Mouse (Mus musculus) induced T-regulatory cell, adult 2 months (primary cell): ENCODE measurements around the gene Shd.

Experiments
- DNase-seq: peaks from one replicate; pipeline ENCODE4 v3.0.0-alpha.2; 2012; ENCODE audit warnings: low read depth

Gene Shd

DNA sequence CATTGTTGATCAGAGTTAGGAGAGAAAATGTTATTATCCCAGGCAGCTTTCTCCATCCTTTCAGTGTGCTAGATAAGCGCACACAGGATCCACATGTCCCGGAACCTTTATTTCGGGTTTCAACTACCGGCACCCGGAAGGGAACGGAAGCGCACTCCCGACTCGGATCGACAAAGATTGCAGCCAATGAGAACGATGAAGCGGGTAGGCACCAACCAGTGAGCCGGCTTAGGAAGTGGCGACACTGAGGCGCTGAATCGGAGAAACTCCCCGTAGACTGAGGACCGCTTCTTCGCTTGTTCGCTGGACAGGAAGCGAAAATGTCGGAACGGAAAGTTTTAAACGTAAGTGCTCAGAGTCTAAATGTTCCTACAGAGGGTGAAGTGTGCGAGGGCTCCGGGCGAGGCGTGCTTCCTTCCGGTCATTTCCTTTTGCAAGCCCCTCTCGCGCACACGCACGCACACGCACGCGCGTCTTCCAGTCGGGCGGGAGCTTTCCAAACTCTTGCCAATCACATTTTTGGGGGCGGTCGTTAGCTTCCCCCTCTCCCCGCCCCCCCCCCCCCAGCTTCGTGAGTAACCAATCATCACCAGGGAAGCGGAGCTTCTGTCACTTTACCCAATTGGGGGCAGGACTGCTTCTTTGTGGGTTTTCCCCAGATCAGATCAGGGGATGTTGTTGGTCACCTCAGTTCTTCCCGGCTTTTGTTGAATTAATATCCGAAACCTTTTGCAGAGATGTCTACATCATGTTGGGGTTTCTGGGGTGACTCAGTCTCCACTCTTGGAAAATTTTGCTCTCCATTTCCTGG is 11.1 kb upstream of the Shd start, which contains the start of gene Yju2:
TSS of gene Yju2 (plus strand) at position 182 of the 811 bp plus-strand sequence.
- peak; percentile 98 for DNase-seq

DNA sequence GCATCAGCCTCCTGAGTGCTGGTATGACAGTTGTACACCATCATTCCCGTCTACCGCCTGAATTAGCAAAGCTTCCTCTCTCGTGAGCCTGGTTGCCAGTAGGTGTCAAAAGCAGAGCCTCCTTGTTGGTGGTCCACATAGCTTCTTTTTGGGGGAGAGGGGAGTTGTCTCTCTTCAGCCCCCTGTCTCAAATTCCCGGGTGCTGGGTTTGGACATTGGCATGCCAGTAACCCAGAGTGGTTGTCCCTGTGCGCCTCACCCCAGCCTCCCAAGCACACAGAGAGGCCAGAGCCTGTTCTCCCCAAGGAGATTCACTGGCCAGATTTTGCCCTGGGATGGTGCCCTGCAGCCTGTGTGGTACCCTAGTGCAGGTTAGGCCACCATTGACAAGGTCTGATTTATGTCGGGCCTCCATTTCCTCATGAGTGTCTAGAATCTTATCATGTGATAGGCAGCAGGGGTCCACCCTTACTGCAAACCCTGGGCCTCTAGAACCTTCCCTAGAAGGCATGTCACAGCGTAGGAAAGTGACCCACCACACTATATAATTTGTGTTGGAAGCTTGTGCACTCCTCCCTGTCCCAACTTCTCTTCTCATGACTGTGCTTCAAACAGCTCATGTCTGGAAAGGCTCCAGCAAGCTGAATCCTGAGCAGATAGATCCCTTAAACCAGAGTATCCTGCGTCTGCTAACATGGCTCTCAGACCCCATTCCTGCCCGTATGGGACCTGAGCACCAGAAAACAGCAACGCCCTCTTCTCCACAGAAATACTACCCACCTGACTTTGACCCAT is 10.1 kb upstream of the Shd start:
- no peak for DNase-seq

DNA sequence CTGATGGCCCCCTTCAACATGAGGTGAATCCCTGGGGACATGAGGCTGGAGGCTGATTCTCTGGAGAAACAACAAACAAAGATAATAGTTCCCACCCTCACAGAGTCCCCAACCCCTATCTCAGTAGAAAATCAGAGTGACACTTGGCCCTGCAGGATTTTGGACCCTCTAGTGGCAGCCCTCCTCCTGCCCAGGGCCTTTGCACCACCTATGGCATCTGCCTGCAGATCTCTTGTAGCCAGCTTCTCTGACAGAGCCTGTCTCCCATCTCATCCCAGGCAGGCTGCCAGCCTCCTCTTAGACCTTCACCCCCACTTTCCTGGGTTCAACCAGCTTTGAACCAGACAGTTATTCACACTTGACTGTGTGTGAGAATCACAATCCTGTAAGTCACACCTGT is 9.5 kb upstream of the Shd start:
- no peak for DNase-seq

DNA sequence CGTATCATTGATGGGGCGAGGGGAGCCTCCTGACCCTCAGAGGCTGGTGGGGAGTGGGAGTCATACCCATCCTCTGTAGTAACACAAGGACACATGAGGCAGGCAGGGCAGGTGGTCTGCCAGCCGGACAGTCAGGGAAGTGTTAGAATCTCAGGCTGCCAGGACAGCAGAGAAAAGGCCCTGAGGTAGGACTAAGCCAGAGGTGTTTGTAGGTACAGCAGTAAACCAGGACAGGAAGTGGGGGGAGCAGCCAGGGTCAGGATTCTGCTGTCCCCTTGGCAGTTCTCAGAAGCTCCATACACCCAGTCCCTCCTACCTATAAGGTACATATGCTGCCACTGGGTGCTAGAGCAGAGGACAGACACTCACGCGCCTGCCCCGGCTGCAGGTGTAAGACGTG is 8.6 kb upstream of the Shd start:
- DNase-seq = no peak

DNA sequence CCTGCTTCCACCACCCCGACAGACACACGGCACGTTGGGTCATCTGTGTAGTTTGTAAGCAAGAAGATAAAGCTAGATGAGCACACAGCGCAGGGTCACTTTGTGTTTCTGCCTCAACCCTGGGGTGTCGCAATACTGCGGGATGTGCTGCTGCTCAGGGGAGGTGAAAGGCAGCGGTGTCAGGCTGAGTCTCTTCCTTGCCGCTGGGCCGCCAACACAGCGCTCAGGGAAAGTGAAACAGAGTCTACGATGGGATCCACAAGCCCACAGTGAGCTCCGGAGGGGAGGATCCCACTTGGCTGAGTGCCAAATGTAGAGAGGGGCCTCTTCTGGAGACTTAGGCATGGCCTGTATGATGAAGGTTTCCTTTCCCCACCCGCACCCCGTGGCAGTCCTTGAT is 7.1 kb upstream of the Shd start:
- DNase-seq = no peak

DNA sequence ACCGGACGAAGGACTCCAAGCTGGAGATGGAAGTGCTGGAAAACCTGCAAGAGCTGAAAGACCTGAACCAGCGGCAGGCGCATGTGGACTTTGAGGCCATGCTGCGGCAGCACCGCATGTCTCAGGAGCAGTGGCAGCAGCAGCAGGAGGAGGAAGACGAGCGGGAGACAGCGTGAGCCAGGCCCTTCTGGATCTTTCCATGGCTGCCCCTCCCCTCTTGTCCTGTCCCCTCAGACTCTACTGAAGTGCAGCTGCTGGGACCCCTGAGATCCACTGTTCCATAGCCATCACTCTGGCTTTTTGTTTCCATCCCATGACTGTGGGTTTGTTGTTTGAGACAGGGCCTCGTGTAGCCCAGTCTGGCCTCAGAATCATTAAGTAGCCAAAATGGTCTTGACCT is 5.8 kb upstream of the Shd start:
- no peak for DNase-seq

DNA sequence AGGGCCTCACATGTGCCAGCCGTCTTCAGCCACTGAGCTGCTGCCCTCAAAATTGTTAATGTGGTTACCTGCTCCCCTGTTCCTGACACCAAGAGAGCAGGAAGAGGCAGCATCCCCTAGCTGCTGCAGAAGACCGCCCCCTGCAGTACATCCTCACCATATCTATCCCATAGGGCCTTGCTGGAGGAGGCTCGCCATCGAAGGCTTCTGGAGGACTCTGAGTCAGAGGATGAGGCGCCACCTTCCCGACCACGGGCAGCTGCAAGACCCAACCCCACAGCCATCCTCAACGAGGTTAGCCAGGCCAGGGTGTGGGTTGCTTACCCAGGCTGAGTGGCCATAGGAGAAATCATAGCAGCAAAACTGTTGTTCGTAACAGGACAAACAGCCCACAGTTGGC is 5.3 kb upstream of the Shd start:
- DNase-seq = no peak

DNA sequence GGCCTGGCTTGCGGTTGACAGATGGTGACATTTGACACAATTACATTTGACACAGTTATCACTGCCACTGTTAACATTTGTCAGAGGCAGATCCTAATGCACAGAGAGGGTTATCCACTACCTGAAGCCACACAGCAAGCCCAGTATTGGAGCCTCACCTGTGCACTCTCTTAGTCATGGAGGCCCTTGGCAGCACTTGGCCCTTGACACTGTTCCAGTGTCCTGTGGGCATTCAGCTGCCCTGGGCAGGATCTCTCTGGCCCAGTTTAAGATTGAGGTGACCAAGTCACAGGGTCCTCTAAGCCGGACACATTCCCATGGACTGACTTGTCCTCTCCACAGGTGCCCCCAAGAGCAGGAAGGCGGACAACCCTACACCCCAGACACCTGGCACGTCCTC is 3.1 kb upstream of the Shd start:
- no peak for DNase-seq

DNA sequence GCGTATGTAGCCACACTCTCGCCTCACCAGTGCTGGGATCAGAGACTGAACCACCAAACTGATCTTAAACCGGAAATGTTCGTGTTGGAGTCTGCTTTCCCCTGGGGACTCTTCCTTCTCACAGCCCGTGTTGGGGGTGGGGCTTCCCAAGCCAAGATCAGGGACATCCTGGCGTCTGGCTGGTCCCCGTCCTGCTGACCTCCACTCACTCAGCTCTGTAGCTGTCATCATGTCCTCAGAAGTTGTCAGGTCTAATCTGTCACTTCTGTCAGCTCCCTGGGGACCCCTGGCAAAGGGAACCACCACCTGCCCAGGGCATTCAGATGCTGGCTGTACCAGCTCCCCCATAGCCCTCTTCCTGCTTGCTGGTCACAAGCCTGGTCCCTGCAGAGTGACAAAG is 2.1 kb upstream of the Shd start:
- no peak for DNase-seq

DNA sequence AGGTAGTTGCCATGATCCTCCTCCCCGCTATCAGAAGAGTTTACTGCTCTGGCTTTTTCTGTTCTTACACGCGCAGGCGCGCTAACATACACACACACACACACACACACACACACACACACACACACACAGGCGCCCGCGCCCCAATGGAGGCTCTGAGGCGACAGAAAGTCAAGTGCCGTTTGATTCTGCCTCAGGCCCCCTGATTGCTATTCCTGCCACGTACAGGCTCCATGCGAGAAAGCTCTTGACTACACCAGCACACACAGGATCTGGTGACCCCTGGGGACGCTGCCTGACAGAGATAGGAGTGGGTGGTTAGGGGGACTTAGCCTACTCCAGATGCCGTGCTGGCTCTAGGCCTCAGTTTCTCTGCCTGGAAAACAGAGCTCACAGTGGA is 707 bp upstream of the Shd start:
- DNase-seq = no peak

DNA sequence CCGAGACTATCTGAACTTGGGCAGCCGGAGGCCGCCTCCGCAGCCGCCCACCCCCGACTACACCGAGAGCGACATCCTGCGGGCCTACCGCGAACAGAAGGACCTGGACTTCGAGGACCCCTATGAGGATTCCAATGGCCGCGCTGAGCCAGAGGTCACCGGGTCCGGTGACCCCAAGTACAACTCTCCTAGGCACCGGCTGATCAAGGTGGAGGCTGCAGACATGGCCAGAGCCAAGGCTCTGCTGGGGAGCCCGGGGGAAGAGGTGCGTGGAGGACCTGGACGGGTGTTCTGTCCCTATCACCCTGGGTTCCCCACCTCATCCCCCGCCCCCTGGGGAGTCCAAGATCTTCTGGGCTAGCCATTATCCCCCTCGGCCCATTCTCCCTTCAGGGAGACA is 1.2 kb downstream of the Shd start:
- DNase-seq = no peak

DNA sequence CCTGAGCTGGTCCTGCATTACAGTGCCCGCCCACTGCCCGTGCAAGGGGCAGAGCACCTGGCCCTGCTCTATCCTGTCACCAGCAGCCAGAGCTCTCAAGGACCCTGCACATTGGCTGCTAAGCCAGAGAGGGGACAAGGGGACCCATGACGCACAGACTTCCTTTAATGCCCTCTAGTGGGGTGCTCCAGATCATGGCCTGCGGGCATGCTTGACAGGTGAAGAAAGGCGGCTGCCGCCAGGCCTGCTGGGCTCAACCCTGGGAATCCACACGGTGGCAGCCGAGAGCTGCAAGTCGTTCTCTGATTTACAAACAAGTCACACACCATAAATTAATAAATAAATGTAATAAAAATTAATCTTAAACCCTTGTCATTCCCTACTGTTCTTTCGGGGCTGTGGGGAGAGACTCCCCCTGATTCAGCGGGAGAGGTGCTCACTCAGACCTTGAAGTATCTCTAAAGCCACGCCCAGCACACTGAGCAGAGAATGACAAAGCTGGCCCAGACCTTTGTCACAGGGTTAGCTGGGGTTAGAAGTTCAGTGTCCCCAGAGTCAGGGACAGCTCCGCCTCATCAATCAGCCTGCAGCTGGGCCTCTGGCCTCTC is 6.1 kb downstream of the Shd start:
- DNase-seq = peak; percentile 84

DNA sequence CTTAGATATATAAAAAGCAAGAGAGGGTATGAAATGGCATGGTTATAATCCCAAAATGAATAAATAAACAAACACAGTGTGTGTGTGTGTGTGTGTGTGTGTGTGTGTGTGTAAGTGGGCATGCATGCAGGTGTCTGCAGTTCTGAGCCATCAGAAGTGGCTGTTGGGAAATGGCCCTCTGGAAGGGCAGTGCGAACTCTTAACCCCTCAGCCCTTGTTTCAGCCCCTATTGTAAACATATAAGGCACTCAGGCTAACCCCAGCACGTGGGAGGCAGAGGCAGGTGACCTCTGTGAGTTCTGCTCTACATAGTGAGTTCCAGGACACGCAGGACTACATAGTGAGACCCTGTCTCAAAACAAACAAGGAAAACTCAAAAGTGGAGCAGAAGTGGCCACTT is 7.0 kb downstream of the Shd start:
- DNase-seq = no peak

DNA sequence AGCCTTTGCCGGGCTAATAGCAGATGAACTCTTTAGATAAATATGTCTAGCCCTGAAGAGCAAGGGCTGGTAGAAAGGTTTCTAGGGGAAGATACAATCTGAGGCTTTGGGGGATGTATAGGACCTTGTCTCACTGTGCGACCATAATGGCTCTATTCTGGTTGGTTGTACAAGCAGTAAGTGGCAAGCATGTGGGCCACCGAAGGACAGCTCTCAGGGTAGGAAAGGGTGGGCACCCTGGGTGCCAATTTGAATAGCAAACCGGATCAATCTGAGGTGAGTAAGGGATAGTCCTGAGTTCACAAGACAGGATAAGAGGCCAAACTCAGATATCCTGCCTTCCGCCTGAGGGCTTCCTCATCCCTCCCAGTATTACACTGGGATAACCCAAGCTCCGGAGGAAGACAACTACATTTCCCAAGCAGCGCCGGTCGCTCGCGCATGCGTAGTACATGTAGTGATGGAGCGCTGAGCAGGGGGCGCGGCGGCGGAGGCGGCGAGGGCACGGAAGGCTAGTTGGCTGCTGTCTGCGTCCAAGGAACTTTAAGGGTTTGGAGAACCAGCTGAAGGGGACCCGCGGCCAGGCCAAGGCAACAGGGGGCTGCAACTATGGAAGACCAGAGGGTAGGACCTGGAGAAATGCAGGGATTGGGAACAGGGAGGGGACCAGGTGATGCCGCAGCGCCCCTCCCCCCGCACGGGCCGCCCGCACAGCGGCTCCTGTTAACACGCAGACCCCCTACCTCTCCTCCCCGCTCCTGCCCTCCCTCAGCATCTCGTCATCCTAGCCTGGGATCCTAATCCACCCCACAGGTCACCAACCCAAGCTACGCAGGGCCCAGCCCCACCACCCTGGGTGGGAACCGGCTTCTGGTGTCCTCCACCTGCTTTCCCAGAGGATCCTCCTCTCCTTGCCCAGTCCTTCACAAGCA is 16.0 kb downstream of the Shd start, which contains the start of gene Fsd1:
TSS of gene Fsd1 (plus strand) at position 480 of the 932 bp plus-strand sequence.
- DNase-seq = peak; percentile 25

DNA sequence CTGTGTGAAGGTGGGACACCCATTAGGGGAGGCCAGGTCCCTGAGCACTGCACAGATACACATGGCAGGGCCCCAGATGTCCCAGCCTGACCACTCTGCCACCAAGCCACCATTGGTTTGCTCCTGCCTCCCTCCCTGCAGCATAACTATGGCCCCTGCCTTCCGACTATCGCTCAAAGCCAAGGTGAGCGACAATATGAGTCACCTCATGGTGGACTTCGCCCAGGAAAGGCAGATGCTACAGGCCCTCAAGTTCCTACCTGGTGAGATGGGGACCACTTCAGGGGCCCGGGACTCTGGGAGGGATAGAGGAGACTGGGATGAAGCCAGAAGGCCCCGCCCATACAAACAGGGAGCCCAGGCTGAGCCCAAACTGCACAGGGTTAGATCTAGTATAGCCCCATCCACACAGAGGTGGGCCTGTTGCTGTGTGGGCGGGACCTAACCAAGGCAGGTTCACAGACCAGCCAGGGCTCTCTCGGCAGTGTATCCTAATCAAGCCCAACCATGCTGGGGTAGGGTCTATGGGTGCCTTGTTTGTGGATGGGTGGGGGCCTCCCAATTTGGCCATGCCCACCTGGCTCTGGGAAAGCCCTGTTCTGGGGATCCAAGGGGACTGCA is 20.1 kb downstream of the Shd start:
- DNase-seq = no peak

DNA sequence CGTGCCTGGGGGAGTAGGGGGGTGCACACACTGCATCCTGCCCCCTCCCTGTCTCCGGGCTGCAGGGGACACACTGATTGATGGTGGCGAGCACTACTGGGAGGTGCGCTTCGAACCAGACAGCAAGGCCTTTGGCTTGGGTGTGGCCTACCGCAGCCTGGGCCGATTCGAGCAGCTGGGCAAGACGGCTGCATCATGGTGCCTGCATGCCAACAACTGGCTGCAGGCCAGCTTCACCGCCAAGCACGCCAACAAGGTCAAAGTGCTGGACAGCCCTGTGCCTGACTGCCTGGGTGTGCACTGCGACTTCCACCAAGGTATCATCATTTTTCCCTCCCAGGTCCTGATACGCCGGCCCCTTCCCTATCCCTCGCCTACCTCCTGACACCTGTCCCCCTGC is 25.7 kb downstream of the Shd start:
- DNase-seq = no peak

DNA sequence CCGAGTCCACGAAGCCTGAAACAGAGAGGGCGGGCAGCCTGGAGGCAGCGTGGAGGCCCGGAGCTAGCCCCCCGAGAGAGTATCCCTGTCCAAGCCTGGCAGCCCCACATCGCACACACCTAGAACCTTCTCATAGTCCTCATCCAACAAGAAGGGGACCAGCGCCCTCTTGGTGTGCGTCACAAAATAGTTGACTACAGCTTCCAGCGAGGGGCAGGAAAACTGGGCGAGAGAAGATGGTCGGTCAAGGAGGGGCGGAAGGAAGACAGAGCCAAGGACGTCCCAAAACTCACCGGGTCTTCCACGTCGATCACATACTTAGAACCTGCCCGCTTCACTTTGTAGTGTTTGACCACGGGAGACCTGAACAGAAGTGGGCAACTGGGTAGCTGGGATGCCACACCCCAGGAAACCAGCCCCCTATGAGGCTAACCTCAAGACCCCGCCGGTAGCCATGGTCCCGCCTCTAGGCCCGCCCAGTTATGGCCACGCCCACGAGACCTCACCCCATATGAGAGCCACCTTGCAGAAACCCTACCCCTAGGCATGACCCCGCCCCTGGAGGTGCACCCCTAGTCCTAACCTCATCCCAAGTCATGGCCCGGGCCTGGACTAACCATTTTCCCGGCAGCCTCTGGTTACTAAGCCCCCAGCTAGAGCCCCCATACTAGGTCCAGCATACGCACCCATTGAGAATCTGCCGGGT is 29.7 kb downstream of the Shd start:
- DNase-seq = no peak

DNA sequence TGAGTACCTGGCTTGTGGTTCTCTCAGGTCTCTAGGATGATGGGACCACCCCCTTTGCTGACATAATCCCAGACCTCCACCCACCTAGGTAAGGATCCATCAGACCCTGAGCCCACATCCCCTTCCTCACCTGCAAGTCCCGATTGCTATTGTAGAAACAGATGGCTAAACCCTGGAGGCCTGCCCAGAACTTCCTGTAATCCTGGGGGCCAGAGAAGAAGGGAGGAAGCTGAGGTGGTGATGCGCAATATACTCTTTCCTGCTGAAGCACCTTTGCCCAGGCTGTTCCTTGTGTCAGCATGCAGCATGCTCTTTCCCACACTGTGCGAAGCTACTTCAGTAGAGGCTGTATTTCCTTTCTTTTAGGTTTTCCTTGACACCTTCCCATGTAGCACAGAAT is 32.7 kb downstream of the Shd start:
- DNase-seq = no peak

DNA sequence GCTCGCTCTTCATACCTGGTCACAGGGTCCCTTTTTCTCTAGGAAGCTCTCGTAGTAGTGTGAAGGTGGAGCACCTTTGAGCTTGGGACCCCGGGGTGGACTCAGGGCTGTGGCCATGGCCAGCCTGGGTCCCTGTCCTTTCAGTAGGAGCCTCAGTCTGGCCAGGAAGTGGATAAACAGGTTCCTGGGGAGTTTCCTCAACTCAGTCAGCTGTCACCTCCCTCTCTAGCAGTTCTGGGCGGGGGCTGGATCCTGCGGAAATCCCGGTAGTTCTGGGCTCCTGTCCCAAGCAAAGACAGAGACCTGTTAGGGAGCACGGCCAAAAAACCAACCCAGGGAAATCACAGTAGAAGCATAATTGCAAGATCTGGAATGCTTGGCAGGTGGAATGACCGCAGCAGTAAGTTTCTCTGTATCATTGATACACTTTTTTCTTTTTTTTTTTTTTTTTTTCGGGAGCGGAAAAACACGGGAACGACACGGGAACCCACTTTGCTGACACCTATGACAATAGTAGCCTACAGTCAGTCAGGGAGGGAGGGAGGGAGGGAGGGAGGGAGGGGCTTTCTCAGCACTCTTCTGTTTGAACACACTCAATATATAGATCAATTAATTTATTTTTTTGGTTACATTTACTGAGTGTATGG is 35.3 kb downstream of the Shd start, which contains the start of the genes Stap2 and Mpnd:
TSS of gene Stap2 (minus strand) at position 170 of the 647 bp plus-strand sequence.
TSS of gene Mpnd (plus strand) at position 297 of the 647 bp plus-strand sequence.
- peak; percentile 82 for DNase-seq

DNA sequence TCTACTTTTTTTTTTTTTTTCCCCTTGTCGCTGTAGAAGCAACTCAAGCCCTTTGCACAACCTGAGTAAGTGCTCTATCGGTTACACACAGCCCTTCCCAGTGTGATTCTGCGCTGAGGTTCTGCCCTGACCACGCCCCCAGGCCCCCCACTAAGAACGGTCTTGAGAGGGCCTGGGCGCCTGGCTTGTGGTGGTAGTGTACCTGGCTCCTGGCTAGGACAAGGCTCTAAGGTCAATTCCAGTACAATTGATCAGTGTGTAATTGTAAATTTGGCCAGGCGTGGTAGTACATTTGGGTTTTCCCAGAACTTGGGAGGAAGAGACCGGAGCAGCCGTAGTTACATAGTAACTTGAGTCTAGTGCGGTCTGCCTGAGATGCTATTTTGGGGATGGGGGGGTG is 36.7 kb downstream of the Shd start:
- DNase-seq = no peak
